Comparison of ENCODE assay signal across 15 mouse cellular contexts in genomic region chr5:24747533-24747932, GRCm38 (mm10). TPM values are rescaled to one million over a fixed set of nuclear protein-coding genes. Genes with fewer than 3 reads are reported as not detected.
DNase-seq lines count a peak whose midpoint lies in the region; ATAC-seq and TF ChIP-seq lines count a peak whose summit lies in the region.
"Had no signal": no experiment of that assay in that cellular context is flagged by ENCODE, and none has a peak within 500 bp of the region (broad histone marks: within the 10 kb centered on the region; RNA-seq: fewer than 3 reads in every experiment).

No protein-coding gene starts in this region.

- no peak for TF ChIP-seq CTCF in midbrain, postnatal 0 days (IDR thresholded peaks at IDR 0.05)

- H3K9ac ChIP-seq in heart, embryonic 14.5 days (ENCODE audit: low read length): peak overlapping the region; percentile 40; the same call in 1 of the 2 replicates
- H3K9ac ChIP-seq in midbrain, embryonic 12.5 days (replicated peaks): no peak overlapping the region
- H3K9ac ChIP-seq in midbrain, postnatal 0 days (replicated peaks; ENCODE audit: low read length, poor library complexity, severe bottlenecking): no peak overlapping the region
- H3K9ac ChIP-seq in embryonic facial prominence, embryonic 15.5 days: no peak overlapping the region
- H3K9ac ChIP-seq in stomach, embryonic 15.5 days: no peak overlapping the region
- H3K9ac ChIP-seq: lung, embryonic 15.5 days had no signal

- WGBS in heart, embryonic 14.5 days: 36% methylated on average over 6 of the region's 6 CpGs
- WGBS in midbrain, embryonic 12.5 days: 15% methylated on average over 6 of the region's 6 CpGs
- 23% methylated on average over 6 of the region's 6 CpGs for WGBS in midbrain, postnatal 0 days
- WGBS in embryonic facial prominence, embryonic 15.5 days: 11% methylated on average over 6 of the region's 6 CpGs
- 24% methylated on average over 6 of the region's 6 CpGs for WGBS in stomach, embryonic 15.5 days

- no peaks in the 10 kb centered on the region for H3K27me3 ChIP-seq in heart, embryonic 14.5 days (ENCODE audit: control insufficient read depth, insufficient read depth, low read length)
- peaks cover 22% of the 10 kb centered on the region for H3K27me3 ChIP-seq in midbrain, embryonic 12.5 days
- no peaks in the 10 kb centered on the region for H3K27me3 ChIP-seq in midbrain, postnatal 0 days (ENCODE audit: insufficient read depth, low read length)
- no peaks in the 10 kb centered on the region for H3K27me3 ChIP-seq in embryonic facial prominence, embryonic 15.5 days
- H3K27me3 ChIP-seq in stomach, embryonic 15.5 days (replicated peaks): no peaks in the 10 kb centered on the region
- H3K27me3 ChIP-seq: lung, embryonic 15.5 days had no signal

- H3K27ac ChIP-seq in heart, embryonic 14.5 days (replicated peaks in 1 of 2; ENCODE audit: control insufficient read depth in 1 of 2, insufficient read depth in 1 of 2, low read depth in 2 of 2, low read length in 2 of 2): no peak overlapping the region
- 0 out of 2 replicates have a peak overlapping the region, but pooled peaks have one; percentile 8 for H3K27ac ChIP-seq in midbrain, embryonic 12.5 days (replicated peaks)
- no peak overlapping the region for H3K27ac ChIP-seq in midbrain, postnatal 0 days (ENCODE audit: low read depth, low read length)
- peak overlapping the region; percentile 51 for H3K27ac ChIP-seq in embryonic facial prominence, embryonic 15.5 days (replicated peaks)
- peak overlapping the region; percentile 31; the same call in 1 of the 2 replicates for H3K27ac ChIP-seq in stomach, embryonic 15.5 days
- H3K27ac ChIP-seq: lung, embryonic 15.5 days had no signal

- no peak for DNase-seq in heart, adult 11 months
- no peak for DNase-seq in midbrain, postnatal 0 days (ENCODE audit: low spot score)
- no peak for DNase-seq in ovary, postnatal 36 days (ENCODE audit: low spot score)
- DNase-seq in lung, postnatal 10 days: no peak
- DNase-seq: cerebellum, adult 9-11 months; gastrocnemius, postnatal 10 days; heart, postnatal 14 days; thymus, postnatal 14 days had no signal

- H3K36me3 ChIP-seq in heart, embryonic 14.5 days (ENCODE audit: control insufficient read depth, insufficient read depth, low read length): no peaks in the 10 kb centered on the region
- H3K36me3 ChIP-seq in midbrain, embryonic 12.5 days: no peaks in the 10 kb centered on the region
- no peaks in the 10 kb centered on the region for H3K36me3 ChIP-seq in midbrain, postnatal 0 days (ENCODE audit: insufficient read depth, low read length)
- H3K36me3 ChIP-seq in embryonic facial prominence, embryonic 15.5 days: no peaks in the 10 kb centered on the region
- H3K36me3 ChIP-seq in stomach, embryonic 15.5 days: no peaks in the 10 kb centered on the region
- H3K36me3 ChIP-seq: lung, embryonic 15.5 days had no signal

- peaks cover 16 to 24% of the 10 kb centered on the region in 2 experiments for H3K4me1 ChIP-seq in heart, embryonic 14.5 days (ENCODE audit: control insufficient read depth in 2 of 2, insufficient read depth in 2 of 2, low read length in 2 of 2)
- H3K4me1 ChIP-seq in midbrain, embryonic 12.5 days: peaks cover 23% of the 10 kb centered on the region
- peaks cover 16% of the 10 kb centered on the region for H3K4me1 ChIP-seq in midbrain, postnatal 0 days (ENCODE audit: insufficient read depth, low read length)
- H3K4me1 ChIP-seq in embryonic facial prominence, embryonic 15.5 days: peaks cover 37% of the 10 kb centered on the region
- peaks cover 27% of the 10 kb centered on the region for H3K4me1 ChIP-seq in stomach, embryonic 15.5 days

- H3K4me3 ChIP-seq in heart, embryonic 14.5 days (ENCODE audit: control insufficient read depth in 1 of 2, insufficient read depth in 1 of 2, low read depth in 1 of 2, low read length in 2 of 2): no peak overlapping the region
- H3K4me3 ChIP-seq in midbrain, embryonic 12.5 days: no peak overlapping the region
- H3K4me3 ChIP-seq in midbrain, postnatal 0 days (ENCODE audit: low read depth, low read length): no peak overlapping the region
- H3K4me3 ChIP-seq in embryonic facial prominence, embryonic 15.5 days (replicated peaks): no peak overlapping the region
- no peak overlapping the region for H3K4me3 ChIP-seq in stomach, embryonic 15.5 days (replicated peaks)
- H3K4me3 ChIP-seq: lung, embryonic 15.5 days had no signal

- no peak overlapping the region for H3K4me2 ChIP-seq in heart, embryonic 14.5 days (ENCODE audit: low read length)
- no peak overlapping the region for H3K4me2 ChIP-seq in midbrain, embryonic 12.5 days (replicated peaks)
- H3K4me2 ChIP-seq in midbrain, postnatal 0 days (ENCODE audit: low read depth, low read length, poor library complexity, severe bottlenecking): no peak overlapping the region
- H3K4me2 ChIP-seq in embryonic facial prominence, embryonic 15.5 days (replicated peaks): no peak overlapping the region
- no peak overlapping the region for H3K4me2 ChIP-seq in stomach, embryonic 15.5 days
- H3K4me2 ChIP-seq: lung, embryonic 15.5 days had no signal

- ATAC-seq in heart, embryonic 14.5 days (ENCODE audit: insufficient number of reproducible peaks, insufficient read depth, low FRiP score, low read depth): no peak
- no peak for ATAC-seq in midbrain, embryonic 12.5 days (ENCODE audit: low FRiP score, low read depth)
- no peak for ATAC-seq in midbrain, postnatal 0 days (ENCODE audit: low FRiP score)
- ATAC-seq in embryonic facial prominence, embryonic 15.5 days (ENCODE audit: insufficient number of reproducible peaks, low FRiP score, low TSS enrichment, low read depth): no peak
- no peak for ATAC-seq in stomach, embryonic 15.5 days (ENCODE audit: insufficient read depth, low FRiP score, low read depth)

- H3K9me3 ChIP-seq in heart, embryonic 14.5 days (ENCODE audit: control insufficient read depth, low read length): no peaks in the 10 kb centered on the region
- no peaks in the 10 kb centered on the region for H3K9me3 ChIP-seq in midbrain, embryonic 12.5 days
- no peaks in the 10 kb centered on the region for H3K9me3 ChIP-seq in midbrain, postnatal 0 days (ENCODE audit: low read length)
- H3K9me3 ChIP-seq in embryonic facial prominence, embryonic 15.5 days (replicated peaks): no peaks in the 10 kb centered on the region
- no peaks in the 10 kb centered on the region for H3K9me3 ChIP-seq in stomach, embryonic 15.5 days
- H3K9me3 ChIP-seq: lung, embryonic 15.5 days had no signal

RNA-seq across cellular contexts. Expression of gene Crygn, which starts 10.3 kb away (rescaled TPM):
- 1.5 TPM in 1 of 2 replicates, not detected in the other for polyA plus RNA-seq in heart, embryonic 14.5 days (2014; fragmentation: Nextera tagmentation; extraction: Ambion mirVana)
- not detected in 2 replicates for polyA plus RNA-seq in midbrain, embryonic 12.5 days (2016; fragmentation: Nextera tagmentation; extraction: Ambion mirVana)
- total RNA-seq in midbrain, postnatal 0 days (2014; rRNA removed): not detected in 2 replicates
- polyA plus RNA-seq in midbrain, postnatal 0 days (2015; fragmentation: Nextera tagmentation; extraction: Ambion mirVana): 2.1 and 5.0 TPM in 2 replicates
- polyA plus RNA-seq in embryonic facial prominence, embryonic 15.5 days (2015; fragmentation: Nextera tagmentation; extraction: Ambion mirVana): 2.6 and 2.8 TPM in 2 replicates
- polyA plus RNA-seq in stomach, embryonic 15.5 days (2015; fragmentation: Nextera tagmentation; extraction: Ambion mirVana): 1.6 and 1.7 TPM in 2 replicates
- total RNA-seq: gastrocnemius, postnatal 10 days; left cerebral cortex, postnatal 14 days had no signal
- polyA plus RNA-seq: brain, embryonic 14.5 days had no signal

RNA-seq across cellular contexts. Expression of gene Wdr86, which starts 17.0 kb away (rescaled TPM):
- 7.7 and 9.6 TPM in 2 replicates for polyA plus RNA-seq in heart, embryonic 14.5 days (2014; fragmentation: Nextera tagmentation; extraction: Ambion mirVana)
- 8.1 and 11.7 TPM in 2 replicates for polyA plus RNA-seq in midbrain, embryonic 12.5 days (2016; fragmentation: Nextera tagmentation; extraction: Ambion mirVana)
- total RNA-seq in midbrain, postnatal 0 days (2014; rRNA removed): 13.4 and 16.5 TPM in 2 replicates
- polyA plus RNA-seq in midbrain, postnatal 0 days (2015; fragmentation: Nextera tagmentation; extraction: Ambion mirVana): 6.7 and 7.0 TPM in 2 replicates
- polyA plus RNA-seq in embryonic facial prominence, embryonic 15.5 days (2015; fragmentation: Nextera tagmentation; extraction: Ambion mirVana): 31.3 and 35.9 TPM in 2 replicates
- 14.3 and 15.1 TPM in 2 replicates for polyA plus RNA-seq in stomach, embryonic 15.5 days (2015; fragmentation: Nextera tagmentation; extraction: Ambion mirVana)

Comparison
In these comparisons a context has a peak if more than half of its experiments do, and no peak if none do; other contexts are left out.
1. H3K27ac ChIP-seq: peak in midbrain, embryonic 12.5 days (single experiment), embryonic facial prominence, embryonic 15.5 days (single experiment) and stomach, embryonic 15.5 days (single experiment); none in heart, embryonic 14.5 days (0 of 2) and midbrain, postnatal 0 days (single experiment).